Mouse (Mus musculus): ENCODE measurements around the gene Phf21a.

Gene Phf21a

DNA sequence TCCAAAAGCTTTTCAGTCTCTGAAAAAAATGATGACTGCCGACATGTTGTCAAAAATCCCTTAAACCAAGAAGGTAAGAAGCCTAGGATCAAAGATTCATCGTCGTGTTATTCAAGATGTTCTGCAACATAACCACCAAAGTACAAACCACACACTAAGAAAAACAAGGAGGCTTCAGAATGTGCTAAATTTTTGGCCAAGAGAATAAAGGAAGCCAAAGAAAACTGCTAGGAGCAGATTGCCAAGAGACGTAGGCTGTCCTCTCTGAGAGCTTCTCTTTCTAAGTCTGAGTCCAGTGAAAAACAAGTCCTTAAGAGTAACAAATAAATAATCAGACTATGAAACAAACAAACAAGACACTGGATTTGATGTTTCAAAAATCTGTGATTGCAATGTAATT lies 219.6 kb downstream of the Phf21a start:
- DNase-seq: no peak

DNA sequence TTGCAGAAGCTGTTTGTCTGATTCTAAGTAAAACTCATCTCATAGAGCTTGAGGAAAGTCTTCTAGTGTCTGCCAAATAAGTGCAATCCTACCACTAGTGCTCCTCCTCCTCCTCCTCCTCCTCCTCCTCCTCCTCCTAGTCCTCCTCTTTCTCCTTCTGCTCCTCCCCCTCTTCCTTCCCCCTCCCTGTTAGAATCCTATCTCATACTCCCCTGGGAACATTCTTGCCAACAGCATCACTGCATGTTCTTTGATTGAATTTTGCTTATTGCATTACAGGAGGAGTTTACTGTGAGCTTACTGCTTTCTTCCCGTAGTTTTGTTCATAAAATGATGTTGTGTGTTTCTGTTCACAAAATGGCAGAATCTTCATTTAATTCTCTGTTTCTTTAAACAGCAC lies 221.1 kb downstream of the Phf21a start:
- DNase-seq: no peak

DNA sequence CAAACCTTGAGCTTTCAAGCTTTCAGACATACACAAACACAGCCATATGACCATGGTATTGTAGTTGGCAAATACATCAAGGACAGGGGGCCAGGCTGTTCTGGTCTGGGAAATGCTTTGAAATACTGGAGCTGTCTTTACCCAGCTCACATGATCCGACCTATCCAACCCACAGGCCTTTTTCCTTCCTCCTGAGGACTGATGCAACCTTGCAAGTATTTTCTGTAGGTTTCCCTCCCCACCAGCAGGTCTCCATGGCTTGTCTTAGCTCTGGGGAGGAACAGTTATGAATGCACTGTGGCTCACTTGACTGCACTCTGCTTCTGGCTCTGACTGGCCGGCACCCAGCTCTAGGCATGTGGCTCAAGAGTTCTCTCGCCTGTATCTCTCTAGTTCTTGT lies 223.7 kb downstream of the Phf21a start:
- no peak for DNase-seq

DNA sequence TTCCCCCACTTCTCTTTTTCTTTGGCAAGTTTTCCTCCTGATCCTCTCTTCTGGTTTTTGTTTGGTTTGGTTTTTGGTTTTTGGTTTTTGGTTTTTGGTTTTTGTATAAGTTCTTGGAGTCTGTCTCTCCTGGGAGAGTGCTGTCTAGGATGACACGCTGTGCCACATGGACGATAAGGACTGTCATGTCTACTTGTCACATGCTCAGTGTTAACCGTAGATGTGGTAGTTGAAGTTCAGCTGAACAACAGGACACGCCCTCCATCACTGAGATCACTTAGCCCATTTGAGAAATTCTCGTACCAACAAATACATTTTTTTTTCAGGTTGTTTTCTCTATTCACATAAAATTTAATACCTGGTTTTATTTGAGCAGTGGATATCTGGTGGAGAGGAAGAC lies 224.3 kb downstream of the Phf21a start:
- no peak for DNase-seq

DNA sequence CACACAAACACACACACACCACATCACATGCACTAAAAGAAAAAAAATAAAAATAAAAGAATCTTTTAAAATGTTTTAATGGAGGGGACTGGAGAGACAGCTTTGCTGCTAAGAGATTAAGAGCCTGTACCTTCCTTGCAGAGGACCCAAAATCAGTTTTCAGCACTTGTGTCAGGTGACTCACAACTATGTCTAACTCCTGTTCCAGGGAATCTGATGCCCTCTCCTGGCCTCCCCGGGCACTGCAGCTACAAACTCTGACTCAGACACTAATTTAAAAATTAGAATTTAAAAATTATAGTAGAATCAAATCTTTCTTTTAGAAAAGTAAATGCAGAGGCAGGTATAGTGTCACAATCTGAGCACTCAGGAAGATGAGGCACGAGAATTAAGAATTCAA lies 229.8 kb downstream of the Phf21a start:
- DNase-seq: peak in 1 of 2 experiments; percentile 31

DNA sequence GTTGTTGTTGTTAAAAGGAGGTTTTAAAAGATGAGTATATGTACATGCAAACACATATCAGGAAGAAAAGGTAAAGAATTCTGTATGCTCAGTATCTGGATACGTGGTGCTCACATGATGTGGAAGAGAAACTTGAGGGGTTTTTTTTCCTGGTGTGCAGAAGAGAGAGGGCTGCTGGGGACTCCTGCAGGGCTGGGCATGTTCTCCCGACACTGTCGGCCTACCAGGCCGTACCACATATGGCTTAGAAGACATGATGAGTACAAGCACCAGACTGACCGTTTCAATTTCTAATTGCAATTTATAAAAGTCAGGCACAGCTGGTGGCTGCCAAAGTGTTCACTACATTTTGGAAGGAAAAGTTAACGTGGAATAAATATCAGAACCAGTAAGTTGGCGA lies 232.8 kb downstream of the Phf21a start:
- no peak for DNase-seq

DNA sequence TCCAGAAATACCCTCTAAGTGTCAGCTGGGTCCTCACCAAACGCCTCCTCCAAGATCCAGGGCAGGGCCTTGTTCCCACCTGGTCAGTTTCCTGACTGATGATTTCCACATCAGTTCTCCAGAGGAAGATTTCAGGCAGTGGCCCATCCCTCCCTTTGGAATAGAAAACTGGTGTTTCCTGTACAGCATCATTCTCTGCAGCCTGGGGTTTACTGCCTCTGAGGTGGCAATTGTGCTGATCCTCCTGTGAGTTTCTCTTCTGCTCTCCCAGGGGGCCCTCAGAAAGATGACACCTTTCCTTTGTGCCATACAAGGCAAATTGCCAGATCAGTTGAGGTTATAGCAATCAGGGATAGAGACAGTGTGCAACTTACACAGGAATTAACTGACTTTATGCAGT lies 233.3 kb downstream of the Phf21a start:
- no peak for DNase-seq

DNA sequence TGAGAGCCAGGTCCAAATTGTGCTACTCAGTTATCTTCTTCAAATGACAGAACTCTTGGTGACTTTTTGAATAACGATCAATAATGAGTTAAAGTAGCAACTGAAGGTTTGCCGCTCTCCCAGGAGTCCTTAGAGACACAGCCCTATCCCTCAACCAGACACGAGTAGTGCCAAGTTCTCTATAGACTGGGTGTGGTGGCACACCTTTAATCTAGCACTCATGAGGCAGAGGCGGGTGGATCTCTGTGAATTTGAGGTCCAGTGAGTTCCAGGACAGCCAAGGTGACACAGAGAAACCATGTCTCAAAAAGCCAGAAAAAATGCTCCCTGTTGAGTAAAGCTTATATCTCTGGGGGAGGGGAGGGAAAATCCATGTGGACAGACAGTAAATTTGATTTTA lies 234.7 kb downstream of the Phf21a start:
- DNase-seq: no peak

DNA sequence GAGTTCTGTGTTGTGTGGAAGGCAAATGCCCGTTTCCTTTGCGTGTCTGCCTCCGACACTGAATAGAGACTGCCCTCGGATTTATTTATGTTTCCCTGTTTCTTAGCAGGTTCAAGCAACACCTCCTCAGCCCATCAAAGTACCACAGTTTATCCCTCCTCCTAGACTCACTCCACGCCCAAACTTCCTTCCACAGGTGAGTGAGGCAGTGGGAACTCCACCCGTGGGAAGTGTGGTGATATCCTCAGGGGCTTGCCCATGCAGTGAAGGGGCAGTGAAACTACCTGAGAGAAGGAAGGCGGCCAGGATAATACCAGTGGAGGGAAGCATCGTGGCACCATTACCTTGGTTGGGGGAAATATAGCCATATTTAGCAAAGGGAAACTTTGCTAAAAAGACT lies 235.3 kb downstream of the Phf21a start:
- DNase-seq: no peak

DNA sequence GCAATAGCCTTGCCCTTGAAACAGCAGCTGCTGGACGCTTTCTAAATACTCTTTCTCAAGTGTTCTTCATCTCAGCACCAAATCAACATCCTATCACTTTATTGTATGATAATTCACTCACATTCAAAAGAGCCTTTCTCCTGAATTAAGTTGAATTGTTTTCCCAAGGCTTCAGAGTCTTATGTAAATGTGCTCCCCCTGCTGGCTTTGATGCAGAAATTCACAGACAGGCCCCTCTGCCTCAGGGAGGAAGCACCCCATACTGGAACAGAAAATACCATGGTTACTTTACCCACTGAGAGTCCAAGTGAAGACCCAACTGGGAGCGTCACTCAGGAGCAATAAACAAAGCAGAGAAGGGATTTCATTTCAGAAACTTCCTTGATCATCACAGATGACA lies 237.9 kb downstream of the Phf21a start:
- DNase-seq: peak; percentile 47 to 51

DNA sequence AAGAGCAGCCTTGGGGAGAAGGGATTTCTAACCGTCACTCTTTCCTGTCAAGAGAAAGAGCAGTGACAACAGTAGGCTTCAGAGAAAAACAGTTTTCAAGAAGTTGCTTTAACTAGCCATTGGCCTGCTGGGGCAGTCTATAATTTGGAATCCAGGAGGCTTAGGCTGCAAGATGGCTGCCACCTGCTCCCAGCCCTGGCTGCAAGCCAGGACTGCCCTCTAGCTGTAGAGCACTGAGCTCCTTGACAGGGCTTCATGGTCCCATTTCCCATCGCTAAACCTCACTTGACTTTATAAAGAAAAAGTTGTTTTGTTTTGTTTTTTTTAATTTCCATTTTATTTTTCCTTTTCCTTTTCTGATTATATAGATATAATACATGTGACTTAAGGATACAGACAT lies 238.5 kb downstream of the Phf21a start:
- DNase-seq: peak; percentile 46 to 58

DNA sequence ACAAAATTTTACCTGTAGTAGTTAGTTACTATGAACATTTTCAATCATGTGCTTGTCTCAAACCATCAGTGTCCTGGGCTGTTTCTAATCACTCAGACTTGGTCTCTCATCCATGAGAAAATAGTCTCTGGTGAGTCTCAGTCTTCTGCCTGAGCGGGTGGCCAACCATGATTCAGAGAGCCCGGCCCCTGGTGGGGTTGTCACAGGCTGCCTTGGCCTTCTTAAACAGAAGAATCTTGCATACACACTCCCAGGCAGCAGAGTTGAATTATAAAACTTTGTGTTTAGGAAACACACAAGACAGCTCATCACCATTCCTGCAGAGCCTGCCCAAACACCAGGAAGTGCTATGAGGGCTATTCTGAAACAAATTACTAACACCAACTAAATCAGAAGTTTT lies 239.0 kb downstream of the Phf21a start:
- DNase-seq: no peak

DNA sequence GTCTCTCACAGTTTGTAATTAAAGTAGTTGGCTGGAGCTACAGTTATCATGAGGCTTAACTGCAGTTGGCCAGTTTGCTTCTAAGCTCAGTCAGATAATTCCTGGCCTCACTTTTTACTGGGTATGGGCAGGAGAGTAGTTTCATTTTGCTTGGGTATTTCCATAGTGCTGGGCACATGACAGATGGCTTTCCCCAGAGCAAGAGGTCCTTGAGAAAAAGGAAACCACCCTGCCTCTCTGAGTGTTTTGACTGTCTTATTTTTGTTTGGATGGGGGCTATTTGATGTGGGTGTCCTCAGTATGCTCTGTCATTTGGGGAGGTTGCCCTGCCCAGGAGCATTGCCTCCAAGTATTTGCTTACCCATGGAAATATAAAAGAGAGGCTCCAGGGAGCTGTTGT lies 249.5 kb downstream of the Phf21a start:
- DNase-seq: no peak

DNA sequence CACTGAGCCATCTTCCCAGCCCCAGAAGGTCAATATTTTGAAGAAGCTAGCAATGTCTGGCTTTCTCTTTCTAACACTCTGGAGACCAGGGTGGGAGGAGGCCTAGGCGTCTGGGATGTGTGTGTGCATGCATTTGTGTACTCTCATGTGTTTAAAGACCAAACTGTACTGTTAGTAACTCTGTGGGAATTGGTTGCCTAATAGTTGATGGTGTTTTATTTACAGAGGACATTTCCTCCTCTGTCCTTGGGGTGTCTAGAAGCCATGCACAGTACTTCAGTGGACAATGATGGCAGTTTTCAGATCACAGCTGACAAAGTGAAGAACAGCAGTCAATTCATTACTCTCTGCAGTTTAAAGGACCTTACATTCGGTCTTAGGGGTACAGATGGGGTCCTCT lies 254.3 kb downstream of the Phf21a start:
- no peak for DNase-seq

DNA sequence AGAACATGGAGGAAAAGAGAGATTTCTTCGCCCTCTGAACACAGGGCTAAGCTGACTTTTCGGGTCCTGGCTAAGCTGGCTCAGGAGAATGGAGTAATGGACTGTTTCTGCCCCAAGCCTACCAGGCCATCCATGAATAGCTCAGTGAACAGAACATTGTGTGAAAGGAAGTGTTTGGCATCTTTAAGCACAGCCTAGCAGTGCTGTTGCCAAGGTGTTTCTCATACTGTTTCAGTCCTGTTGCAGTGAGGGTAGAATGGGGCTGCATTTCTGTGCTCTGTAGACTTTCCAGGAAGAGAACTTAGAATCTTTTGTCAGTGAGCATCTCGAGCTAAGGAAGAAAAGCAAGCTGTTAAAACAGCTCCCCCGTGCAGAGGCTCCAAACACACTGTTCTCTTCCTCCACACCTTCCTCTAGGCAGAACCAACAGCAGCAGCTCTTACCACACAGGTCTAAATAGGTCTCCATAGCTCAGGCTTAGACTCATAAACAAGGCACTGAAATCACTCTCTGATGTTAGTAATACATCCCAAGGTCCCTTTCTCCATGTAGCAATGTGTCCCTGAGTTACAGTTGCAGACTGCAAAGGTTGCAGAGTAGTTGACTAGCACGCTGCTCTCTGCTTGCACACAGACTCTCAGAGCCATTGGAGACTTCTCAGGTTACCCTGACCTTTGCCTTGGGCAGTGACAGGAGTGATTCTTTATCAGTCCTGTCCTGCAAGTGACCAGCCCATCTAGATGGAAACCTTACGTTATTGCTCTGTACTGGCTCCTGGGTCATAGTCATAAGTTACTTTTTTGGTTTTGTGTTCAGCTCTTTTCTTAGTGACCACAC lies 256.9 kb downstream of the Phf21a start:
- no peak for DNase-seq

DNA sequence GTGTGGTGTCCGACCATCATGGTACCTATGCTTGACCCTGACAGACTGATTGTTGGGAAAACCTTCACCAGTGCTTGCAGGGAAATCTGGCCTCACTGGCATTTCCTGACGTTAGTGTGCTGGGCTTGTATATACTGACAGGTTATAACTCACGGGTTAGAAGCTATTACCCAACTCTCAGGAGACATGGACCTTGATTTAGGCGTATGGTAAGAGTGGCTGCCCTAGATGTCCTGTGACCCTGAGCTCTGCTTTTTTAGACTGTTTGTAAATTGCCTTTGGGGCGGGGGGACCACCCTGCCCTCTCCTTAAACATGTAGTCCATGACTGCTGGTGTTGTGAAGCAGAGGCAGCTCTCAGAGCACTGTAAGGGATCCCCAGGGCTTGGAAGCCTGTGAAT lies 257.8 kb downstream of the Phf21a start:
- DNase-seq: no peak

DNA sequence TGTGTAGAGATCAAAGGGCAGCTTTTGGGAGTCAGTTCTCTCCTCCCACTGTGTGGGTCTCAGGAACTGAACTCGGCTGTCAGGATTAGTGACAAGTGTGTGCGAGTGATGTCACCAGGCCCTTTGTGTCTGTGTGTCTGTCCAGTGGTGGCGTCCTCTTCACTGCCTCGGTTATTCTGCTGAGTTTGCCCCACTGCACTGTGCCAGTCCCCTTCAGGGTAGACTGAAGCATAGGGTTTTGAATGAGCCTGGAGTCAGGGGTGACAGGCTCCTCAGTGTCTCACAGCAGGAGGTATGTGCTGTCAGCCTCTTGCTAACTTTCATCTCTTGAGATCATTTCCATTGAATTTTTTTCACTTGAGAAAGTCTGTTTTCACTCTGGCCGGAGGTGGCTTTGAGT lies 260.5 kb downstream of the Phf21a start:
- DNase-seq: no peak

DNA sequence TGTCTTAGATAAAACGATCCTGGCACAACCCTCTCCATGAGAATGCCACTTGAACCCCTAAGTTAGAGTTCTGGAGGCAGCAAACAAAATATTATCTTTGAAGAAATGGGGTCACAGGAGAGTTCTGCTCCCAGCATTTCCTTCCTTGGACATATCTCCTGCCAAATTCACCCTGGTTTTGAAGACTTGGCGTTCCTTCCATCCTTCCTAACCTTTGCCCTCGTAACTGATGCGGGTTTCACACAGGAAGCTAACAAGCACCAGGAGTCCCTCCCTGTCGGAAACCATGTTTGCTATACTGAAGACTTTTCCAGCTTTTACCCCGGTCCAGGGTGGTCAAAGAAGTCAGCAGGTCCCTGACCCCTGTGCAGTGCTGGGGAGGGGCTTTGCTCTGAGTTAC lies 261.3 kb downstream of the Phf21a start:
- DNase-seq: no peak

DNA sequence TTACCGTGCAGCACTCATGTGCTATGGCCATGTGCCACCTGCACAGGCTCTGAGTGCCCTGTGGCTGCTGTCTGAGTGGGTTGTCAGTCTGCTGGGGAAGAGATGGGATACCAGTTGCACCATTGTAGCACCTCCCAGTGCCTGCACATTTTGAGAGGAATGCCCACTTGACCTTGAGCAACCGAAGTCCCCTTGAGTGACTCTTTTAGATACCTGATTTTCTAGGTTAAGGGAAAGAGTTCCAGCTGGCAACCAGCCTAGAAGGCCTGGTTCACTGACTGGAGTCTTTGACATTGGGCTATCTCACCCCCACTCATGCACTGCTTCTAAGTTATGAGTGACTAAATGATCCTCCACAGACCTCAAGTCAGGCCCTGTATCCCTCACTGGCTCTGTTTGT lies 266.4 kb downstream of the Phf21a start:
- peak in 1 of 2 experiments; percentile 39 for DNase-seq

DNA sequence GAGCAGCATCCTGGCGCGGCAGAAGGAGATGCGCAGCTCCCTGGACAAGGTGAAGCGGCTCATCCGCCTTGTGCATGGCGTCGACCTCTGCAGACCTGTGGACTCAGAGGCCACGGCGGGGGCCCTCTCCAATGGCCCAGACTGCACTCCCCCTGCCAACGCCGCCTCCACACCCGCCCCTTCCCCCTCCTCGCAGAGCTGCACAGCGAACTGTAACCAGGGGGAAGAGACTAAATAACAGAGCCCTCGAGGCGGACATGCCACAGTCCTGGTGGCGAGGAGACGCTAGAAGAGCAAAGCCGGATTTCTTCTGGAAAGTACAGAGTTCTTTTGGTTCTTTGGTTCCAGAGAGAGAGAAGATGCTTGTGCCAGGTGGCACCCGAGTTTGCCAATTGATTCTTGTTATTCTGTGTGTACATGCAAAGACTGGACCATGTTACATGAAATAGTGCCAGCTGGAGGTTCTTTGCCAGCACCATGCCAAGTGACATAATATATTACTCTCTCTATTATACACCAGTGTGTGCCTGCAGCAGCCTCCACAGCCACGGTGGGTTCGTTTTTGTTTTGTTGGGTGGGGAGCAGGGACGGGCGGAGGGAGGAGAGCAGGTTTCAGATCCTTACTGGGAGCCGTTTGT lies 267.4 kb downstream of the Phf21a start:
- DNase-seq: peak in 1 of 2 experiments; percentile 37

DNA sequence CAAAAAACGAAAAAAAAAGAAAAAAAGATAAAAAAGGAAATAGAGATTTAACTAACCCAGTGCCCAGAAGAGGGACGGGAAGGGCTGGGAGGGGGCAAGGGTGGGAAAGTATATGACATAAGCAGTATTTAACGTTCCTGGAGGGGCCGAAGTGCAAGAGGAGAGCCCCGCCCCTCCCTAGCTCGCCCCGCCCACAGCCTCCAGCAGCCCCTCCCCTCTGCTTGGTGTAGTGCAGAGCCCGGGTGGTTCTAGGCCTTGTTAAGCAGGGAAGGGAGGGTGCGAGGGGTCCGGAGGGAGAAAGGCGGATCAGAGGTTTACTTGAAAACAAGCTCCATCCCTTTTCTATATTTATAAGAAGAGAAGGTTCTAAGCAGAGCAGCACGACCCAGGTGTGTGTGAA lies 268.0 kb downstream of the Phf21a start:
- DNase-seq: no peak

DNA sequence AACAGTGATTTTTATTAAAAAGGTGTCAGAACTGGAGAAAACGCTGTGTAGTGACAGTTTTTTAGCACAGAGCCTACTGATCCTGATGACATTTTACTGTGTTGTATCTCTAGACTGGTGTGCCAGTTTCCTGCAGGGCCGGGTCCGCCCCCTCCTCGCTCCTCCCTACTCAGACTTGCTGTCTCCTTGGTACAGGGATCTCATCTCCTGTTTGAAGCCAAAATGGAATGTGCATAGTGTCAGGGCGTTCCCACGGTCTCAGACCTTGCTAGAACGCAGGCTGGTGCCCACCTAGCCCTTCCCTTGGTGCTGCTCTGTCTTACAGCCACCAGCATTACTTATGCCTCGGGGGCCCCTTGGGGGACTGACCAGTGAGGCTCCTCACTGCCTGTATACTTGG lies 268.9 kb downstream of the Phf21a start:
- no peak for DNase-seq

DNA sequence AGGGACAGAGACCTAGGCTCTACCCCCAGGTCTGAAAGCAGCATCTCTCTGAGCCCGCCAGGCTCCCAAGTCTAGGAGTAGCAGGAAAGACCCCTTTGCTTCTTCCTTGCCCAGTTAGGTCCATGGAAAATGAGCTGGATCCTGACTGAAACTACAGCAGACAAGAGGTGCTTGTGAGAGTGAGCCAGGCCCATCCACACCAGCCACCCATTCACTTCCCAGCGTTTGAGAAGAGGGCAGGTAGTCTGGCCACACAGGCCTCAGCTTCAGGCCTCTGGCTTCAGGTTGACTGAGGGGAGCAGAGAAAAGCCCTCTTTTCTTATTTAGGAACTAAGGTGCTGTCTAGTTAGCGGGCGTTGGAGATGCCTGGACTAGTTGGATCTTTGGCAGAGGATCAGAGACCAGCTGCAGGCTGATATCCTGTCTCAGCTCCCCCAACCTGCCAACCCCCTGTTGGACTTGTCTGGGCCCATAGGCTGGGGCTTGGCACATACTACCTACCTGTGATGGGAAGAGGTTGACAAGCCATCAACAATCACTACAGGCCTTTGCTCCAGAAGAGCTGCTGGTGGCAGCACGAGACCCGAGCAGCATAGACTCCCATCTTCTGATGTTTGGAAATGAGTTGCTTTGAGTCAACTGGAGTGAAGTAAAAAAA lies 269.8 kb downstream of the Phf21a start:
- DNase-seq: no peak

DNA sequence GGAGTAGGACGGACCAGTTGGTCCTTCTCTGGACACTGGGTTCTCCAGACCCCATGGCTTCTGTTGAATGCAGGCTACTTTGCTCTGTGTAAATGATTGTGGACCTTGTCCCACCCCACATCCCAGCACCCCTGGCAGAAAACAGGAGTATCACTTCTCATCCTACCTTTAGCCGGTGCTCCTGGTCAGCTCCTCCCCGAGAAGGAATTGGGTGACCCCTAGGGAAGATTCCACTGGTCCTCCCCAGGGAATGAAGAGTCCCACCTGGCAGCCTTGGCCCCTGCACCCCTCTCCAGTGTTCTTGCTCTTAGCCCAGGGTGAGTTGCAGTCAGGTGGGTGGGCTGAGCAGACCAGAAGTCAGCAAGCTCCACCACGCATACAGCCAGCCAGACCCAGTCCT lies 271.2 kb downstream of the Phf21a start:
- no peak for DNase-seq
